Mouse (Mus musculus): ENCODE measurements at regions not wholly inside any gene's neighbourhood (a gene's known extent, or its start where the extent isn't known, plus 50 kb on each side); places are given as distances from the start of the nearest gene placed in this dataset.

- no peak for DNase-seq
Observed at GRCm38 (mm10) chr8:17782650-17783049, 1195.4 kb downstream of the Defb40 start.

GRCm38 (mm10) chr8:17781559-17782283 lies 1196.3 kb downstream of the Defb40 start:
- no peak for DNase-seq

DNA sequence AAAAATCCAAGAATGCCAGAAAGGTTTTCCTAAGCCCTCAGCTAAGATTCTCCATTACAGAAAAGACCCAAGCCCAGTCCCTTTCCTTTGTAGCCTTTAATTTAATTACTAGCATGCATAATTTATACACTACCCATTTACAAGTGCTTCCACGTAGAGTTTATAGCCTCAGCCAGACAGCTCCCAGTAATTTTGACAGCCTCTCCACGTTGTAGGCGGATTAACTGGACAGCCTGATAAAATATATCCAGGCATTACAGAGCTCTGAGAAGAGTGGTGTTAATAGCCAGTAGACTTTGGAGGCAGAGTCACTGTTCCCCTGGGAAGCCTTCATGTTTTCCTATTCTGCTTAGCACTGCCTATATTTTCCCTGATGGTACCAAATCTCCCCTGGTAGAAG lies 1202.6 kb downstream of the Defb40 start:
- DNase-seq = no peak

DNA sequence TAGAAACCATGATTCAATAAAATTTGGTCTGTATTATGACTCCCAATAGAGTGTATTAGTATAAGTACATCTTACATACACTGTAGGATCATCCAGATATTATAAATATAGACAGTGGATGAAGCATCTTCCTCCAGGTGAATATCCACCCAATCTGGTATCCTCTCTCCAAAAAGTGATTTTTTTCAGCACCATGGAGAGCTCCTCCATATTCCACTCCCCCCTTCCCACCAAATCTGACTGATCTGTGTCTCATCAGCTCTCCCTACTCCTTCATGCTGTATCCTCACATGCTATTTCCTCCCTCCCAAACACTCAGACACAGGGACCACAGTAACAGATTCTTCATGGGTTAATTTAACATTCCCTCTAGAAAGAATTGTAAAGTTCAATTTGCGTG lies 1204.7 kb downstream of the Defb40 start:
- no peak for DNase-seq

DNA sequence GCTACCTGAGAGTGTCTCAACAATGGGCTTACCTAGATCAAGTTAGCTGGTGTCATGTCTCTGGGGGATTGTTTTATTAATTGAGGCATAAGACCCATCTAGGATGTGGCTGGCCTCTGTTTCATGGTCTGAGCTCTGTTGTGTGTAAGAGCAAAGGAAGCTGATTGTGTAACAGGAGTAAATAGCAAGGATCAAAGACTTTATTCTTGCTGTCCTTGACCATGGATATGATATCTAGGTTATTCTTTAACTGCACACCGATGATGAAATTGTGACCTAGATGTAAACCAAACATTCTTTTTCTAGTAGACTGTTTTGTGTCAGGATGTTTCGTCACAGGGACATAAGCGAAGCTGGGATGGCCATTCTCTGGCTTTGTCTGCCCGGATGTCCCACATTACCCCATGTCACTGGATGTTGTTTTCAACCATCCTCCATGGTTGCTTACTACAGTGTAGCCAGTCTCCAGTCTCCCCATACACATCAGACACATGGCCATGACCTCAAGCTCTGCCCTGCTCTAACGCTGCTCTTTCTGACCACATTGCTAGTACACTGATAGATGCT lies 1210.5 kb downstream of the Defb40 start:
- no peak for DNase-seq

GRCm38 (mm10) chr8:17724672-17725071 lies 1253.4 kb downstream of the Defb40 start:
- DNase-seq = no peak

- DNase-seq = no peak
Observed at GRCm38 (mm10) chr8:17709162-17709561, 1268.9 kb downstream of the Defb40 start.

DNA sequence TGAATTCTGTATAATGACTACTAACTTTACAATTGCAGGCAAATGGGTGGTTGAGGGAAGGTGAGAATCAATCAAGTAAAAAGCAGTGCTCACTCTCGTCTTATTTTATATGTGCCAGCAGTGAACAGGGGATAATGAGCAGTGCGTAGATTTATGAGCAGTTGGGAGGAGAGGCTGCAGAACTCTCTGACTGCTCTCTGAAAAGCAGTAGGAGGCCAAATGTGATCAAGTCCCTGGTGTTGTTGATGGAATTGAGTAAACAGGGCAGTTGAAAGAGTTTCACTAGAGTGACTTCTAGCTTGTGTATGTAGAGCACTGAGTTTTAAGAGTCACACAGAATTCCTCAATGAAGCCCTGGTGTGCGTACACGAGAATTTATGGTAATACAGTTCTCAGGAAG lies 1269.6 kb downstream of the Defb40 start:
- no peak for DNase-seq

- DNase-seq = no peak
Observed at GRCm38 (mm10) chr8:17704289-17704688, 1273.8 kb downstream of the Defb40 start.

DNA sequence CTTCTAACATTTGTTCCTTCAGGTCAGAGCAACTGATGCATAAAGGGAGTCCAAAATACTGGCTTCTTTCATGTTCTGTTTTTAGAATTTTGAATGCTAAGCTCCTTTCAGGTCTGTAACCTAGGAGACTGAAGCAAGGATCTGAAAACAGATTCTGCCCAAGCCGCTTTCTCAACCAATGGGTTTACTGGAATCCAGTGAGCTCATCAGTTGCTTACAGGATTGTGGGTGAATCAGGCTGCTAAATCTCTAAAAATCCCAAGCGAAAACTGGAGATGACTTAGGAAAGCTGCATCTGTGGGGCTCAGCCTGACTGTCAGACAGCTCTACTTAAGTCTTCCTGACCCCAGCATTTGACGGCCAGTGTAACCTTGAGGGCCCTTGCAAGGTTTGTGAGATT lies 1277.7 kb downstream of the Defb40 start:
- DNase-seq = no peak

DNA sequence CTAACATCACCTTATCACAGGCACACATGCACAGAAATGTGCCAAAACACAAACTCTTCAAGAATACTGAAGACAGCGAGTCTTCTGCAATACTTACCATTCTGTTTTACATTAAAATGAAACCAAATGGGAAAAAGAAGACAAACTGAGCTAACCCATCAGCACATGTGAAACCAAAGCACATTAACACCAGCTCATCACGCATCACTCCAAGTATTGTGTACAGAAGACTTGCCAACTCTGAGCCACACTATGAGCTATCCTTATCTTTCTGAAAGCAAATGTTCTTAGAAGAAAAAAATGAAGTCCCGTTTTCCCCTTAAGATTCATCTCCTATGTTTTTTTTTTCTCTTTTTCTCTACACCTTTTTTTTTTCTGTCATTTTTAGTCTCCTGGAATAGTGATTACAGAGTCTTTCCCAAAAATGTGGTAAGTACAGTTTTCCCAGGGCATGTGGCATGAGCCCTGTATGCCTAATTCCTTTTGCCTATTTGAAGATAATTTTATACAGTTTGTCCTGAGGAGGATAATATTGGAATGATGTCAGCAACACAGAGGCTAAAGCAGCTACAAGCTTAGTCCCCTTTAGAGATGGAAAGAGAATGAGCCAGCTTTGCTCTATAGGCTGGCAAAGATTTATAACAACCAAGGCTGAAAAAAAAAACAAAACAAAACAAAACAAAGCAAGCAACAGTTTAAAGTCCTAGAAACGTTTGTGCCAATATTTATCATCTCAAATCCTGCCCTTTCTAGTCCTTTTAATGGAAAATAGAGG lies 1287.8 kb downstream of the Defb40 start:
- DNase-seq = no peak

- DNase-seq = no peak
Observed at GRCm38 (mm10) chr8:17689641-17690040, 1288.4 kb downstream of the Defb40 start.

DNA sequence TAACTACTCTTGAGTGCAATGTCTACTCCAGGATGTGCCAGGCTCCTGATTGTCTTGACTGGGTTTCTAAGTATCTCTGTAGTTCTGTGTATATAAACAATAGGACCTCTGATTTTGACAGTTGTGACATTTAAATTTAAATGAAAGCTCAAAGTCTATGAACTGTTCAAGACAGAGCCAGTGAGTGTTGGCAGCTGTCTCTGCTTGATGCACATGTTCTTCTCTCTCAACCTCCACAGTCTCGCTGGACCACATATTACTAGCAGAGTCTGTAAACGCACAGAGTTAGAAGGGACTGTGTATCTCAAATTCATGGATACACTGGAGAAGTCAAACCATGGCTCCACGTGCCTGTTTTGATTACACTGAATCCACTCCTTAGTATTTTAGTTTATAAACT lies 1291.0 kb downstream of the Defb40 start:
- no peak for DNase-seq

DNA sequence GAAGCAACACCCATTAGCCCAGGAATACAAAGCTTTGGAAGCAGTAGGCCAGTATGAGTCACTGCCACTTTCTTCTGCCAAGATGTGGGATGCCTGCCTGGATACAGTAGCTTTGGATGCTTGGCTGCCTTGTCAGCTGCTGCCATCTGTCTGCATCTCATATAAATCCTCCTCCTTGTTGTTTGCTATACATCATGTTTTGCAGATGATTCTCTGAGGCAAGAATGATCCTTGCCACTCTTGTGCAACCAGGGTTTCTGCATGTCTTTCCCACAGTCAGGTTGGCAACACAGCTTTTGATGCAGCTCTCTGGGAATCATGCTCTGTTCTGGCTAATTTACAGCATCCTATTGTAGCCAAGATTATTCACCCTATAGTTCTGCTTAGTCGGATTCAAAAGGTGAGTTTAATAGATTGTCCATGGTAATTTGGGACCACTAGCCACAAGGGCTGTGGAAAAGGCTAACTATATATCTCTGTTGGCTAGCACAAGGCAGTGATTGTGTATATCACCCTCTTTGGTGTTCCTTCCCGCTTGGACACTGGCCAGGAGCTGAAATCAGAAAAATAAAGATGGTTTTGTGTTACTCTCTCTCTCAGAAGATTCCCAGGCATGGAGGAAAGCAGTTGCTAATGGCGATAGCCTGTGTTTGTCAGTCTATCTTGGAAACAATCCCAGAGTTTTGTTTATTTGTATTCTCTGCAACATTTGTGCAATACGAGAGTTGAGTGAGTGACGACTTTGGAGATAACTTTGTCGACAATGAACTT lies 1313.5 kb downstream of the Defb40 start:
- peak; percentile 72 to 79 for DNase-seq

GRCm38 (mm10) chr8:17659753-17660361 lies 1318.2 kb downstream of the Defb40 start:
- no peak for DNase-seq

DNA sequence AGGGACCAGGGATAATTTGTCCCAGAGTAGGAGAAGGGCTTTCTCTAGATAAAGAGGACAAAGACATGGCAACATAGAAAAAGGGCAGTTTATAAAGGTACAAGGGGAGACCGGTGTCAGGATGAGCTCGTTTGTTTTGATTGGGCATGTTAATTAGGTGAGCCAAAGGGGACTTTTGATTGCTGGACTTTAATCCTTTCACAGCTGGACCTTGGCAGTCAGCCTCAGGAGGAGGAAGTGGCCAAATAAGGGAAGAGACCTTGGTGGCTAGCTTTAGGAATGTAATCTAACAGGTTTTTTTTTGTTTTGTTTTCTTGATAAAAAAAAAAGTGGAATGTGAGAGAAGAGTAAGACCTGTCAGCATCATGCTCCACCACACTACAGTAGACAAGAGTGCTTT lies 1324.3 kb downstream of the Defb40 start:
- DNase-seq = peak in 1 of 2 experiments; percentile 9

- DNase-seq = no peak
Observed at GRCm38 (mm10) chr8:17647559-17647958, 1330.5 kb downstream of the Defb40 start.

DNA sequence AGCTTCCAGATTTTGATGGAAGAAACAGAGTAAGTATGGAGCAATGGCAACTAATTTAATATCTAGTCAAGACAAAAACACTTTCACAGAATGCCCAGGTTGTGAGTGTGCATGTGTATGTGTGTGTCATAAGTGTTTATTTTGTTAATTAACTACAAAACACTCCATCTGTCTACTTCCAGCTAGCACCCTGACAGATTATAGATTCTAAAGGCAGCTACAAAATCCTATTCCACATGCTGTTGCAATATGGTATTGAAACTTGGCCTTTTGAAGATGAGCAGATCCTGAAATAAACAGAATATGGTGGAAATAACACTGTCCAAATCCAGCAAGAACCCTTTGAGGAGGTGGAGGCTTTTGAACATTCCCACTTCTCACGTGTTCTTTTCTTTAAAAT lies 1356.9 kb downstream of the Defb40 start:
- DNase-seq = no peak

- peak in 1 of 2 experiments; percentile 16 for DNase-seq
Observed at GRCm38 (mm10) chr8:17618846-17619245, 1359.2 kb downstream of the Defb40 start.

GRCm38 (mm10) chr8:17618147-17618546 lies 1359.9 kb downstream of the Defb40 start:
- DNase-seq = no peak

DNA sequence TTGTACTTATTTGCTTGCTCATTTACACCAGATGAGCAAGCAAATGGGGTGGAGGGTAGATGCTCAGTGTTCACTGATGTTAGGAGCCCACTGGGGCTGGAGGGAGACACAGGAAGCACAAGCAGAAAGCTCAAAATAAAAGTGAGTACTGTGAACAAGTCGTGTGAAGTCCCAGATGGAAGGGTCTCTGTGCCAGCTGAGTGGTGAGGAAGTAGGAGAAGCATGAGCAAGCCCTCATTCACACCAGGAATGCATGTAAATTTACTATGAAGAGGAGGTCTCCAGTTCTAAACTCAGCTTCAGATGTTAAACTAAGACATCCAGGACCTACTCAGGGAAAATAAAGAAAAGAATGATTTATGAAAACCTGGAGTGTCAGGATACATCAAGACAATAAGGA lies 1375.2 kb downstream of the Defb40 start:
- DNase-seq = no peak

GRCm38 (mm10) chr8:17598736-17599135 lies 1379.3 kb downstream of the Defb40 start:
- DNase-seq = no peak

DNA sequence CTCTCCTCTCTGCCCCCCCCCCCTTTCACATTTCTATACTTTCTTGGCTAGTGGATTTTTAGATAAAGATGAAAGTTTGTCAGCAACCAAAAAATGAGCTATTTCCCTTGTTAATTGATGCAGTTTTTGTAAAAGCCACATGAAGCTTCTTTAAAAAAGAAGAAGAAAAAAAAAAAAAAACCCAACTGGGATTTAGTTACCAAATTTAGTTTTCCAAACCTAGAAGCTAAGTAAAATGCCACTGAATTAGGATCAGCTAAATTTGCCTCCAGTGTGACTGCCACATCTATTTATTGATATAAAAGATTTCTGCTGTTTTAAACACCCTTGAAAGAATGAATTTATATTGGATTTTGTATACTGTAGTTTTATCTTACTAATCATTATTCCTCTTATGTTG lies 1381.5 kb downstream of the Defb40 start:
- DNase-seq = no peak

Measured in cerebellum, postnatal 25 days (tissue).